Mouse (Mus musculus) adrenal gland, postnatal 36 days (tissue): ENCODE results near the gene Spink4. TPM values are rescaled to one million over a fixed set of nuclear protein-coding genes. Genes with fewer than 3 reads are reported as not detected.
"Not testable (repeated sequence)": the region's sequence is repeated elsewhere in the genome, so short reads cannot be mapped to it uniquely, and the experiment has no call there.

Source experiments
- DNase-seq, 2 experiments: peaks; one replicate each; pipeline ENCODE4 v3.0.0; 2021; ENCODE audit warnings: mixed read lengths in 1 of 2
- total RNA-seq, 2 experiments: library from RNA; stranded (reverse); gene quantifications; 2 replicates each; pipeline ENCODE4 v1.2.3; 2021

Spink4 gene
- total RNA-seq, 2 experiments from 2014 or later: 12.8 TPM; not detected in 1

DNA sequence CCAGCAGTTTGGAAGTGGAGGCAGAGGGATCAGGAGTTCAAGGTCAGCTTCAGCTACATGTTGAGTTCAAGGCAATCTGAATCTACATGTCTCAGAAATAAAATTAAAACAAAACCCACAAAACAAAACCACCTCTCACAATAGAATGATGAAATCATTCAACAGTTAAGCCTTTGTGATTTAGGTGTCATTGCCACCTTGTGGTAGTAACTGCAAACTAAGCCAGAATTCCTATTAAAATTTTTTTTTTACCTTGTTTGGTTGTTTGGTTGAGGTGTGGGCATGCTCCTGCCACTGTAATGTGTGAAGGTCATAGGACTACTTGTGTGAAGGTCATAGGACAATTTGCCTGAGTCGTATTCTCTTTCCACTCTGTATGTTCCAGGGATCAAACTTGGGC is 13.6 kb upstream of the Spink4 start:
- DNase-seq: no peak

DNA sequence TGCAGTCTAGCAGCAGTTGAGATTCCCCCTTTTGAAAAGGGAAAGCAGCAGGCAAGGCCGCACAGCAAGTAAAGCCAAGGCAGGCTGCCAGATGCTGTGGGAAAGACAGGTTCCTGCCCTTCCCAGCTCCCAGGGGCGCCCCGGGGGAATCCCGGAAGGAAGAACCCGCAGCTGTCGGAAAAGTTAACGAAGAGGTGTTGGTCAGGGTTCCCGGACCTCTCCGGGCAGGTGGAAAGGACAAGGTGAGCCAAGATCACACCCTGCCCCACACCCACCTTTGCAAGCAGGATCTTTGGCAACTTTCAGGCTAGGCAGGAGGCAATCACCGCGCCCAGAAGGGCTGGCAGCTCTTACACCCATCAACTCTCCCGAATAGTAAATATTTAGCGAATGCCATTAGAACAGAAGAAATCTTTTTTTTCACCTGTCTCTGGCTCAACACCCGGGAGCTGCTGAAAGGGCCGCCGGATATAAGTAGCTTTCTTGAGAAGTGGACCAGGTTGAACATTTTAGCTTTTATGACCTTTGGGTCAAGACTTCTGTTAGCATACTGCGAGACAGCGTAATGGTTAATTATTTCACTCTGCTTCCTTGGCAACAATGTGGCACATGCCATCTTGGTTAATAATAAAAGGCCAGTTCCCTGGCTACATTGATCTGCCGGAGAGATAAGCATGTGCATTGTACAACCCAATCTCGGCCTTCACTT is 11.4 kb upstream of the Spink4 start:
- DNase-seq: peak; percentile 61 to 72

DNA sequence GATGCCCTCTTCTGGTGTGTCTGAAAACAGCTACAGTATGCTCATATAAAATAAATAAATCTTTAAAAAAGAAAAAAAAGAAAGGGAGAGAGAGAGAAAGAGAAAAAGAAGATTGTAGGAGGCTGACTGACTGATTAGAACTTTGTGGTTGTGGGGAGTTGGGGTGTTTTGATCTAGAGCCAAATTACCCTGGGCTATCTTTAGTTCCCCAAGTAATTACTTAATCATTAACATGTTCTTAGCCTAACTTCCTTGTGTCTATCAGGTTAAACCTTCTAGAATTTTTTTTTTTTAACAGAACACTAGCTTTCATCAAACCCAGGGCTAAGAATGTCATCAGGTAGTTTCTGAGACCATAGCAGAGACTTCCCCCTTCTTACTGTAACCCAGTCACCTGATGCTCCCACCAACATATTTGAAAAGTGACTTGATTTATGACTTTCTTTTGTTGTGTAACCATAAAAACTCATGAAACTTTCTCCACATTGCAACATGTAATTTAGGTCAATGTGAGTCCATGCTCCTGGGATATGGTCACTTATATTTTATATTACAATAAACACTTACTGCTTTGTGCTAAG is 5.5 kb upstream of the Spink4 start:
- no peak for DNase-seq

DNA sequence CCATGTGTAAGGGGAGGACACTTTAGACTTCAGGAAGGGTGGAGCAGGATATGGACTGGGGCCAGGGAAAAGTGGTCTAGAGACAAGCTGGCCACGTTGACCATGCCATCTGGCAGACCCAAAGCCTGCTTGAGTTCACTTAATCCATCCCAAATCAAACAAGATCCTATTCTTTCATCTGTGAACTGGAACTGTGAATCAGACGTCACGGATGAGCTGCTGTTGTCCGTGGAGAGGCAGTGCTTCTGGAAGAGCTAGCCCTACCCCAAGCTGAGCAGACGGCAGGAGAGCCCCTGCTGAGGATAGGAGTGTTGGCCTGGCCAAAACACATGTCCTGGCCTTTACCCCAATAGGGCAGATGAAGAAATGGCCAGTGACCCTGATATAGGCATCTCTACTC is 3.9 kb upstream of the Spink4 start:
- DNase-seq: no peak

DNA sequence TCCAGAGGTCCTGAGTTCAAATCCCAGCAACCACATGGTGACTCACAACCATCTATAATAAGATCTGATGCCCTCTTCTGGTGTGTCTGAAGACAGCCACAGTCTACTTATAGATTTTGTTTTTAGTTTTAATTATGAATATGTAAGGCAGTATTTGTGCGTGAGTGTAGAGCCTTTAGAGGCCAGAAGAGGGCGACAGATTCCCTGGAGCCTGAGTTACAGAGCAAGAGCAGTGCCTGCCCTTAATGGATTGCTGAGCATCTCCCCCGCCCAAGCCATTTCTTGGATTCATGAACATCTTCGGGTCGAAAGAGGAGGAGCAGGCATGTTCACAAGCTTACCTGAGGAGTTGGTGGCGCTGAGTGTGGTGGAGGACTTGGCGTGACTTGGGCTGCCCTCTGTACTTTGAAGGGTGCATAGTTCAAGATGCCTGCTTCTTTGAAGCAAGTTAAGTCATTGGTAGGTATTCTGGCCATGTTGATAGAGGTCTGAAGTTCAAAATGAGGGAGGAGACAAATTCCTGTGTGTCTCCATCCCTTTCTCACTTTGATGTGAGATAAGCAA is 3.2 kb upstream of the Spink4 start:
- no peak for DNase-seq

DNA sequence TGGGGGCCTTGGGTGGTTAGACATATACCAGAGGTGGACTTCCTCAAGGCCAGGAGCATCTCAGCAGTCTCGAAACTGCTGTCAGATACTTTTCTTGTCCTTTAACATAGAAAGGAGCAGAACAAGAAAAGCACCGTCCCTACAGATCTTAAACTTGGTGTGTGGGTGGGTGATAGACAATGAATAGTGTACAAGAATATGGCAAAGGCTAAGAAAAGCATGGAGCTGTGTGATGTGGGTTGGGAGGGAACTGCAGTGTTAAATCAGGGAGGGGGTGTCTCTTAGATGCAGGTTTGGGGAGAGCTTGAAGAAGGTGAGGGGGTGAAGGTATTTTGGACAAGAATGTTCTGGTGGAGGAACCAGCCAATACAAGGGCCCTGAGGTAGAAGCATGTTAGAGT is 724 bp downstream of the Spink4 start:
- no peak for DNase-seq

DNA sequence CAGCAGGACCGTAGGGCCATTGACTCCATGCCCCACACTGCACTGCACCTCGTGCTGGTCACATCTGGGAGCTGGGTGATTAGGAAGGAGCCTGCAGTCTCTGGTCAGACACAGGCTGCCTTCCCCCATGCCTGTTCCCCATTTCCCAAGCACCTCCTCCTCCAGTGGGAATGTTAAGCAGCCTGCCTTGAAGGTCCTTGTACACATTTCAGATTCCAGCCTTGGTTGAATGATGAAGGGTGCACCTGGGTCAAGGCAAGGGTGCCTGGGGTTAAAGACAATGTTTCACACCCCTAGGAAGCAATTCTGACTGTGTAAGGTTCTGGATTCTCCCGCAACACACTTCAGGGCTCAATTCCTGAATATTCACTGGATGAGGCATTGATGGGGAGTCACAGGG is 1.4 kb downstream of the Spink4 start:
- no peak for DNase-seq

DNA sequence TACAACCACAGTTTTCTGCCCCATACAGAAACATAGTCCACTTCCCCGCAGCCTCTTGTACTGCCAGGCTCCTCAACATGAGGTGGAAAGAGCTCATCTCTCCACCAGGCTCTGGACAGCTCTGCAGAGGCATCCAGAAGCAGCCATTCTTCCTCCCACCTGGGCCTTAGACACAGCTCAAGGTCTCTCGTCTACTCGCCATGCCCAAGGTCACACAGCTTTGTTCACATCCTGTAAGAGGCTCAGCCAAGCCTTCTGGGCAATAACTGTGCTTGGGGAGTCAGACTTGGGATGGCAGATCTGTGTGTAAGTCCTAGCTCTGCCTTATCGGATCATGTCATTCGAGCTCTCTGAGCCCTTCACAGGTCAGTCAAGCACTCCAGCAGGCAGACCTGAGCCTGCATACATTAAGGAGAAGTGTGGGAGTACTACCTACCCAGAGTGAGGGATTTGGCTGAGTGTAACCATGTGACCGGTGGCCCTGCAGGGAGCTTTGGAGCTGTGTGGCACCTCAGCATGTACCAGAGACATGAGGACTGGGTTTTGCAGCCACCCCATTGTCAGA is 3.3 kb downstream of the Spink4 start:
- peak; percentile 29 to 48 for DNase-seq

DNA sequence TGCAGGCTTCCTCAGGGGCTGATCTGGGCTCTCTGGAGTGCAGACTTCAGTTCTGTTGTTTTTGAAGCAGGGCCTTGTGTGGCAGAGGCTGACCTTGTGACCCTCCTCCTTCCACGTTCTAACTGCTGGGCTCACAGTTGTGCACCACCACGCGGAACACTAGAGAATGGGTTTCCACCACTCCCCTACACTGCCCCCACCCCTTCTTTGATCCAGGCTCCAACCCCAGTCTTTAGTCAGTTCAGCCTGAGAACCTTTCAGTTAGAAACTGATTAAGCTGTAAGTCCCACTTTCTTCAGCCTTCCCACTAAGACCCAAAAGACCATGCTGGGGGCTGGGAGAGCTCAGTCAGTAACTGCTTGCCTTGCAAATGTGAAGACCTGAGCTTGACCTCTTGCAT is 5.7 kb downstream of the Spink4 start:
- no peak for DNase-seq

DNA sequence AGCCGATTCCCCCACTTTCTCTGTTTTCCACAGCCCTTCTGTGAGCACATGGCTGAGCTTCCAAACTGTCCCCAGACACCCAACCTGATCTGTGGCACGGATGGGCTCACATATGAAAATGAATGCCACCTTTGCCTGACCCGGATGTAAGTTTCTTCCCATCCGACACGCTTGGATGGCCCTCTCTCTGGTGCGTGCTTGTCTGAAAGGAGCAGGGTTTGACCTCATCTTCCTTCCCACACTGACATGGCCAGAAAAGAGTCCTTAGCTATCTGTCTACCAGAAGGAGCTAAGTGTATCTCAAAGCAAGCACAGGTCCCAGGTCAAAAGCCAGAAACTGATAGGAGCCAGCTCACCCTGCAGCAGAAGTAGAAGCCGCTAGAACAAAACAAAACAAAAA is 9.2 kb downstream of the Spink4 start:
- no peak for DNase-seq

DNA sequence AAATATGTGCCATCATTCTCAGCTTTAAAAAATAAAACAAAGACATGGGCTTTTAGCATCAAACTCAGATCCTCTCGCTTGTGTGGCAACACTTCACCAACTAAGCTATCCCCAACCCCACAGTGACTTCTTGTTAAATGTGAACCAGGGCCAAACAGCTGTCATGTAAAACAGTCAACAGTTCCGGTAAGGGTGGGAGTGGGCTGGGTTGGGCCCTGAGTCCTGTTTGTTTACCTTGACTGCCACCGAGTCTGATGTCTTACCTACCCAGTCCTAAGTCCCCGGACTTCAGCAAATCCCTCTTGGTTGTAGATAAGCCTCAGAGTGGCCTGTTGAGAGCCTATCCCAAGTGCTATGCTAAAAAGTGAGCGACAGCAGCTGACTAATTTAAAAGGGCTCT is 13.8 kb downstream of the Spink4 start:
- no peak for DNase-seq

DNA sequence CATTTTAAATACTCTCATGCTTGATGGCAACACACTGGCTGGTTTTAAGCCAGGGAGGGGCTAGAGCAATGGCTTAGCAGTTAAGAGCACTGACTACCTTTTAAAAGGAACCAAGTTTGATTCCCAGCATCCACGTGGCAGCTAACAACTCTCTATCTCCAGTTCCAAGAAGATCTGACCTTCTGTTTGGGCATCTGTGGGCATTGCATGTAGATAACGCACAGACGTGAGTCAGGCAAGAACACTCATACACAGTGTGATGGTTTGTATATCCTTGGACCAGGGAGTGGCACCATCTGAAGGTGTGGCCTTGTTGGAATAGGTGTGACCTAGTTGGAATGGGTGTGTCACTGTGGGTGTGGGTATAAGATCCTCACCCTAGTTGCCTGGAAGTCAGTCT is 14.5 kb downstream of the Spink4 start:
- DNase-seq: not testable (repeated sequence)

DNA sequence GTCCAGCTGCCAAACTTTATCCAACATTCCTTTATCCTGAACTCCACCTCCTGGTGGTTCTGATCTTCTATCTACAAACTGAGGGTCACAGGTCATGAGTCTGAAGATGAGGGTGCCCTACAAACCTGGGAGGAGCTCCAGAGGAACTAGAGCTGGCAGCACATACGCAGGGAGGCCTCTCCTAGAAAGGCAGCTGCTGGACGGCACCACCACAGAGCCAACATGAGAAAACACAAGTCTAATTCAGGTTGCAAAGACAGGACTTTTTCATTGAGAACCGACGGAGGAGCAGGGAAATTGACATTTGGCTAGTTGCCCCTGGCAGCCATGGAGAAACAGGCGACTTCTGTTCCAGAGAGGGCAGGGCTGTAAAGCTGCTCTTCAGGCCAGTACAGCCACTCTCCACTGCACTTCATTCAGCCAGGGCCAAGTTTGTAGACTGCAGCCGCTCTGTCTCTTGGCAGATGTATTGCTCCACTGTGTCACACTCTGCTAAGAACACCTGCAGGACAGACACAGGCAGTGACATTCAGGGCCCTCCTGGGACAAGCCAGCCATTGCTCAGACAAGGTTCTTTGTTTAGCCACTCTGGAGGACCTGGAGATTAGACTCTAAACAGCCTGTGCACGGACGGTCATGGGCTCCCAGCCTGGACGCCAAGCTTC is 16.5 kb downstream of the Spink4 start:
- peak; percentile 31 to 56 for DNase-seq

DNA sequence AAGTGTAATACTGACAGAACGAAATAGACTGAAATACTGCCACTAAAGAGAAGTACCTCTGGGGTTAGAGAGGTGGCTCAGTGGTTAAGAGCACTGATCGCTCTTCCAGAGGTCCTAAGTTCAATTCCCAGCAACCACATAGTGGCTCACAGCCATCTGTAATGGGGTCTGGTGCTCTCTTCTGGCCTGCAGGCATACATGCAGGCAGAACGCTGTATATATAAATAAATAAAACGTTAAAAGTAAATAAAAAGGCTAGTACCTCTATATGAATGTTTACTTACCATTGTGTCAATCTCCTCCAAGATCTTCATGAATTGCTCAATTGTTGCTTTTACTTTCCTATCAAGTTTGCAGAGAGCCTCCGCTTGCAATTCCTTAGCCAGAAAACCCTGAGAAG is 18.9 kb downstream of the Spink4 start:
- DNase-seq: no peak

DNA sequence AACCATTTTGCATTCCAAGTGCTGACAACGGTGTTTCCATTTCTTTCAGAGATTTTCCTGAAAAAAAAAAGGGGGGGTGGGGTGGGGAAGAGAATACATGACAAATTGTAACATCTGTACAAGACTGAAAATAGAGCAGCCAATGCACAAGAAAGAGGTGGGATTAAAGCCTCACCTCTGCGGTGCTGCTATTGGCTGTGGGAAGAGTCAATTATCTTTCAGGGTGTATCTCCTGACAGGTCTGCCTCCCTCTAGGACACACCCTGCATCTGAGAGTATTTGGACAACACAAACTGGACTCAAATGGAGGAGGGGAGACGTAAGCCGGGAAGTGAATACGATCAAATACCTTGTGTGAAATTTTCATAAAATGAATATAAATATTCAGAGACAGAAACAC is 23.8 kb downstream of the Spink4 start:
- no peak for DNase-seq

DNA sequence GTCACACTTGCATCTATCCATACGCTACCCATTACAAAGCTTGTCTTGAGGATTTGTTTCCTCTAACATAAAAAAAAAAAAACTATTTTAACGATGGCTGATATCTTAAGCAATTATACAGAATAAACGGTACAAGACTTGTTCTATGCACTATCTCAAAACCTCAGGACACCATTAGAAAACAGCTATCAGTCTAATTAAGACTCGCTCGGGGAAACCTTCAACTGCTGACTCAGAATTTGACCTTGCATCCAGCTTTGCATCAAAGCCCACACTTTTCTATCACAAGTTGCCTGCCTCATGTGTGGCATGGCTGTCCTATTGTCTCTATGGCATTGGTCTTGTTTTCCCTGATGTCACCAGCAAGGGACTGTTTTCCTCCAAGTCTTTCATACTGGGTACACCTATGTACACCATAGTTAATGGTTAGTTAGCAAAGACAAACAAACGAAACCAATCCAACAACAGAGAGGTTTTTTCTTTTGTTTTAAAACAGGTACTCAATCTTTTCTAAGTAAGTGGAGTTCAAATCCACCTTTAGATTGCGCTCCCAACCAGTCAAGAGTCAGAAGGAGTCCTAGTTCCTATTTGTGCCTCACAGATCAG is 26.8 kb downstream of the Spink4 start:
- peak in 1 of 2 experiments; percentile 28 for DNase-seq

DNA sequence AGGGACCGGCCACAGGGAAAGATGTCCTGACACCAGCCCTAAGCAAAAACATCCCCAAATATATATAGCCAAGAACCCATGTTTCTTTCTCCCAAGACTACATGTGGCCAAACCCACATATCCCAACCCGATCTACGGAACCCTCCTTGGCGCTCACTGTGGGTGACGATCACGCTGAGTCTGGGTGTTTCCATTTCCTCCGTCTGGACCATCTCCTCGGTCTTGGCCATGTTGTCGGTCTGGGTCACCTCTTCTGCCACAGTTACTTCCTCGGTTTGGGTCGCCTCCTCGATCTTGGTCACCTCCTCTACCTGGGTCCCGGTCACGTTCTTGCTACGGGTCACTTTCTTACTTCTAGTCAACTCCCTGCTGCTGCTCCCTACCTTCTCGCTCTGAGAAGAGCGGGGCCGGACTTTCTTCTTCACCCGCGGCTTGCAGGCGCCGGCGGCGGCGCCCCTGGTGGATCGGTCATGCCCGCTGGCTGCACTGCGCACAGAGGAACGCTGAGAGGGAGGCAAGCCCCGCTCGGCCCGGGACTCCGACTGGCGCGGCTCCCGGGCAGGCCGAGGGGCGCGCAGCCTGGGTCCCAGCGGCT is 27.8 kb downstream of the Spink4 start:
- DNase-seq: peak in 1 of 2 experiments; percentile 45

DNA sequence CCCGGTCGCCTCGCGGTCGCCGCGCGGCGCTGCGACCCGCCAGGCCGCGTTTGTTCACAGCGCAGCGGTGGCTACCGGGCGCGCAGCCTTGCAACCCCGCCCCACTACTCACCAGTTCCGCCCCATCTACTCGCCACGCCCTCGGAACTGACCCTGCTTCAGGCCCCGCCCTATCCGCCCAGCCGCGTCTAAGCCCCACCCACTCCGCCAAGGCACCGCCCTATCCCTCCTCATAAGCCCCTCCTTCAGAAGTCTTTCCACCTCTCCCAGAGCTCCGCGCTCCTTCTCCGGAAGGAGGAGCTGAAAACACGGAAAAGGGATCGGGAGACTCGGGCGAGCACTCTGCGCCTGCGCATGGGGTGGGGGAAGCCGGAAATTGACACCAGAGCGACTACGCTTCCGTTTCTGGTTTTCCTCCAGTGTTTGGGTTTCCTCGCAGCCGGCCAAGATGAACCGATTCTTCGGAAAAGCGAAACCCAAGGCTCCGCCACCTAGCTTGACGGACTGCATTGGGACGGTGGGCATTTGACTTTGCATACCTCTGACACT is 28.4 kb downstream of the Spink4 start, which contains the start of the genes Bag1 and Chmp5:
Gene Bag1 (minus strand): TSS at position 135 of the 549 bp plus-strand sequence.
Gene Chmp5 (plus strand): TSS at position 248 of the 549 bp plus-strand sequence.
- DNase-seq: peak; percentile 99

DNA sequence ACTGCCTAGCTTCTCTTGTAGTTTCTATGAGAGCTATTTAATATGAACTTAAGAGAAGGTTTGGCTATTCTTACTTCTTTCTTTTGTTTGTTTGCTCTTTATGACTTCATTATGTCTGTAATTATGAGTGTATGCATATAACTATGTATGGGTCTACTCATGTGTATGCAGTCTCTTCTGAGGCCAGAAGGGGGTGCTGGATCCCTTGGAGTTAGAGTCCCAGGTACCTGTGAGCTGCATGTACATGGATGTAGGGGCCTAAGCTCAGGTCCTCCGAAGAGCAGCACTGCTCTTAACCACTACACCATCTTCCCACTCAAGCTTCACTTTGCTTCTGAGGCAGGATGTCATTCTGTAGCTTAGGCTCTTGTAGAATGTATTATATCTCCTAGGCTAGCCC is 33.7 kb downstream of the Spink4 start:
- peak; percentile 28 to 64 for DNase-seq

DNA sequence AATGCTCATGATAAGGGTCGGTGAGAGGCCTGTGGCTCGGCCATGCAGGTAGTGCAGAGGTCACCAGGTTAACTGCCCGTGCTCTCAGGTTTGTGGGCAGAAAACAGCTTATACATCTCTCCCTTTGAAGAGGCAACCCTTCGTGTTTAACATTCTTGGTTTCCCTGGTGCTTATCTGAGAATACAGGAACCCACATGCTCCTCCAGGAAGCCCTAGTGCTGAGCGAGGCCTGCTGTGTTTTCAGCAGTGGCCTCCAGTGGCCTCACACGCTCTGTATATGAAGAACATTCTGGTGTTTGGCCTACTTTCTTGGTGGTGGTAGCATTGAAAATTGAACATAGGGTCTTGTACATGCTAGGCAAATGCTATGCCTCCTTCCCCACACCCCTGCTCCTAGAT is 36.1 kb downstream of the Spink4 start:
- DNase-seq: no peak

DNA sequence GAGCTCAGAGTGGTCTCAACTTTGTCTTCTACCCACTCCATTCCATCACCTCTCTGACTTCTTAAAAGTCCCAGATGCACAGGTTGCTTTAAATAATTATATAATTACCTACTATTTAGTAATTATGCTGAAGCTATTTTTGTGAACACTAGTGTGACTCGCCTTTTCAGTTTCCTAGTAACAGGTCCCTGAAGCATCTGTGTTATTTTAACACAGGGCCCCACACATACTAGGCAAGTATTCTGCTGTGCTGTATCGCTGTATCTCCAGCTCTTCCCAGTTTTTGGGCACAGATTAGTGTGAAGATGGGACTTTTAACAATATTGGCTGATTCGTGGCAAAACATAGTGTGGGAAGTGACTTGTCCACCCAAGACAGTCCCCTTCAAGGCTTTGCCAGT is 43.7 kb downstream of the Spink4 start:
- no peak for DNase-seq

DNA sequence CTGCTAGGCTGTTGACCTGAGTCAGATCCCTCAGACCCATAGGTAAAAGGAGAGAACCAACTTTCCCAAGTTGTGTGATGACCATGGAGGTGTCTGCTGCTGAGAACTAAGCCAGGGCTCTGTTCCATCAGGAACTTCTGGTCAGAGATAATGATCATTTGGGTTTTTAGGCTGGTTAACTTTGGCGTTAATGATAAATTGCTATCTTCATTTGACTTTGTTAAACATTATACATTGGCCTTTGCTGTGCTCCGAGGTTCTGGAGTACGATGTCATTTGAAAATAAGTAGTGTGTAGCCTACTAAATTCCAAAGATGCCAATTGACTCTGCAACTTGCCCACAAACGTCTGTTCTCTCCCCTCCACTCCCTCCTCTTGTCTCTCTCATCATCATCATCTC is 49.3 kb downstream of the Spink4 start:
- no peak for DNase-seq
